Mouse (Mus musculus) bone marrow, adult 2 months (tissue): ENCODE data around the gene Gm49405.

Experiments used
- CTCF ChIP-seq: fragments of 200-500 bp; IDR thresholded peaks from 2 replicates; pipeline ENCODE4 v1.5.1; 2011; ENCODE audit warnings: low read length, control low read depth; ENCODE audit not compliant: control insufficient read depth, insufficient read depth
- POLR2A ChIP-seq: fragments of 200-500 bp; IDR thresholded peaks from 2 replicates; pipeline ENCODE4 v1.6.1; 2011; ENCODE audit warnings: low read depth, mild to moderate bottlenecking, control low read depth, low read length, borderline replicate concordance; ENCODE audit not compliant: control insufficient read depth

DNA sequence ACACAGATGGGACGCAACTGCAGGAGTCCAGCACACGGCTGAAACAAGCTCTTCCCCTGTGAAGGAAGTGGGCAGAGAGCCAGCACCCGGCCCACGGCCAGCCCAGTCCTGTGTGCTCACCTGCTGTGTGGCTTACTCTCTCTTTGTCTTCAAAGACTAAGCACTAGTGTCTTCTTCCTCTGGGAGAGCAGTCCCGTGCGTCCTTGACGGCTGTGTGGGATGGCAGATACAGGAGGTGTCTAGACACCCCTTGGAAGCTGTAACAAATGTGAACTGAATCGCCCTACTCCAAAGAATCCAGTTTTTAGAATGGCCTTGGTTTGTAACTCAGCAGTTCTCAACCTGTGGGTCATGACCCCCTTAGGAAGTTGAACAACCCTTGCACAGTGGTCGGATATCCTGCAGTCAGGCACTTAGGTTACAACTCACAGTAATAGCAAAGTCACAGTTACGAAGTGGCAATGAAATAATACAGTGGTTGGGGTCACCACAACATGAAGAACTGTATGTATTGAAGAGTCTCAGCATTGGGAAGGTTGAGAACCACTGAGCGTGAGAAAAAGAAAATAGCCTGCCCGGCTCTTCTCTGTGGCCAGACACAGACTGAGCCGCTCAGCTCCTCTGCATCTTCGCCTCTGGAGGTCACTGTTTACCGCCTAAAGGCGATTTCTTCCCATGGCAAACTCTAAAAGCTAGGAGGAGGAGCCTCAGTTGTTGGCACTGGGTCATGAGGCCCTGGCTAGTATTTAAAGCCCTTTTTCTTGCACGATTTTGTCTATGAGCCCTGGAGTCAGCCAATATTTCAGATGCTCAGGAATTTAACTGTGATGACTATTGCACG, 18.5 kb downstream of the Gm49405 start:
- TF ChIP-seq CTCF (peak; percentile 72), POLR2A (no peak)
